Mouse (Mus musculus) spleen, postnatal 36 days (tissue): ENCODE measurements around the gene Rarres1.
A peak's percentile ranks its signal among the peaks of the same experiment; 100 is the strongest.

Experiments
- DNase-seq, 2 experiments: peaks; one replicate each; pipeline ENCODE4 v3.0.0; 2022; ENCODE audit warnings: low spot score in 2 of 2, mixed read lengths in 1 of 2

The Rarres1 gene

DNA sequence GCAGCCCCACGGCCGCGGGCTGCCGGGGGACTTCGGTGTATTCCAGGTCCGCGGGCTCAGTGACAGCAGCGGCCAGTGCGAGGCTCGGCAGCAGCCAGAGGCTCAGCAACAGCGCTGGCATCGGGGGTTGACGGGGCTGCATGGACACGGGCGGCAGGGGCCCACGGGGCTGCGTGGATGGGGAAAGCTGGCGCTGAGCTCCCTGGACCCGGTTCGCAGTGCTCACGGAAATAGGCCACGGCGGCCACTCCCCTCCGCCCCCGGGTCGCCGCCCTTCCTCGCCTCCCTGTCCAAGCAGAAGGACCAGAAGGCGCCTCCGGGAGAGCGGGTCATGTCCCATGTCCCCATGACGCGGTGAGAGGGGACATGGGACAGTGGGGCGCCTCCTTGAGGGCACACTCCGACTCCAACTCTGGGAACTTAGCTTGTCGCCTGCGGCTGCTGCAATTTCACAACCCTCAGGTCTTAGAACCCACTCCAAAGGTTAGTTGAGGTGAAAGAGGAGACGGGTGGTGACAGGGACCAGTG, at the start of gene Rarres1:
Rarres1 (minus strand) TSS at position 250 of the 528 bp plus-strand sequence.
- peak in 1 of 2 experiments; percentile 3 for DNase-seq

DNA sequence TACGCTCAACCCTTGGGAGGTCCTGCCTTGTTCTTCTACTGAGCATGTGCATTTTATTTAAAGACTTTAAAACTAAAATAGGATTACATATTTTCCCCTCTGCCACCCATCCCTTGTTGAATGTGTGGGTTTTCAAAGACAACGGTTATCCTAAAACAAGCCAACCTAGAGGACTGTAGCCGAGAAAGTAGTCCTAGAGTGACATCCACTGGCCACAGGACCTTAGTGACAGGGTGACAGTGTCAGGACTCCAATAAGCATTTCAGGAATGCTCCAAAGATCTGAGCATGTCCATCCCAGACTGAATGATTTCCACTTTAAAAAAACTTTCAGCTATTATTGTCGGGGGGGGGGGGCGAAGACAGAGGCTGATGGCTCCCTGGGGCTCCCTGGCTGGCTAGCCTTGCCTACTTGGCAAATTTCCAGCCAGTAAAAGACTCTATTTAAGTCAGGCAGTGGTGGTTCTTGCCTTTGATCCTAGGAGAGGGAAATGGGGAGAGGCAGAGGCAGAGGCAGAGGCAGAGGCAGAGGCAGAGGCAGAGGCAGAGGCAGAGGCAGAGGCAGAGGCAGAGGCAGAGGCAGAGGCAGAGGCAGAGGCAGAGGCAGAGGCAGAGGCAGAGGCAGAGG, 49.5 kb upstream of the Rarres1 start:
- DNase-seq: peak in 1 of 2 experiments; percentile 37

- DNase-seq: no peak
Observed at GRCm38 (mm10) chr3:67557718-67558354, 42.5 kb upstream of the Rarres1 start.

DNA sequence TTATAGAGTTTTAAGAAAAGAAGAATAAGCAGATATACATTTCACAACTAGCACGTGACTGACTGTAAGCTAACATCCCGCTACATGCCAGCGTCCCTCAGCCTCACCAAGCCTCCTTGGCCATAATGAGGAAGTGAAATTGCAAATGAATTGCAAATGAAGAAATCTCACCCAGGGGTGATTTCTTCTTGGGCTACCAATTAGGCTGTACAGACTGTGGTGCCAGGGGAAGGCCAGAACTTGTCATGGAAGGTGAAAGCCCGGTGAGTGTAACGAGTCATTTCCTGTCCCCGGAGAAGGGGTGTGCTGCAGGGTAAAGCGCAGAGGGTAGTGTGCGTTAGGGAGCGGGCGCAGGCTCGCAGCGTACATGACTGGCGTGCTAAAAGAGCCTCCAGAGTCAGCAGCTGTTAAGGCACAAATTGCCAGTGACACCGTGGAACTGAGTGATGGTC, 41.9 kb upstream of the Rarres1 start:
- peak; percentile 87 to 88 for DNase-seq

DNA sequence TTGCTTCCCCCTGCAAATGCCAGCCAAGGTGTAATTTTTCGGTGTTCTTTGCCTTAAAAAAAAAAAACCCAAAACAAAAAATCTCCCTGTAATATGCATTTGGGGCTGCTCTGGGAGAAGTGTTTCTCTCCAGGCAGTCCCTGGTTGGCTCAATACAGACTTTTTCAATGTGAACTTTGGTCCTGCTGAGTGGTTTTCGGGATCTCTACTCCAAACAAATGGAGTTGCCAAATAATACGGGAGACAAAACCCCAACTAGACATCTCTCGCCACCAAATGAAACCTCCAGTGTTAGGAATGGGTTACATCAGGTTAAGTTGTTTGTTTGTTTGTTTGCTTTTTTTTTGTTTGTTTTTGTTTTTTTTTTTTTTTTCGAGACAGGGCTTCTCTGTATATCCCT, 39.9 kb upstream of the Rarres1 start:
- DNase-seq: no peak

- no peak for DNase-seq
Observed at GRCm38 (mm10) chr3:67553927-67554448, 38.7 kb upstream of the Rarres1 start.

GRCm38 (mm10) chr3:67553281-67553680, 38.0 kb upstream of the Rarres1 start:
- no peak for DNase-seq

- DNase-seq: no peak
Observed at GRCm38 (mm10) chr3:67551193-67551592, 35.9 kb upstream of the Rarres1 start.

DNA sequence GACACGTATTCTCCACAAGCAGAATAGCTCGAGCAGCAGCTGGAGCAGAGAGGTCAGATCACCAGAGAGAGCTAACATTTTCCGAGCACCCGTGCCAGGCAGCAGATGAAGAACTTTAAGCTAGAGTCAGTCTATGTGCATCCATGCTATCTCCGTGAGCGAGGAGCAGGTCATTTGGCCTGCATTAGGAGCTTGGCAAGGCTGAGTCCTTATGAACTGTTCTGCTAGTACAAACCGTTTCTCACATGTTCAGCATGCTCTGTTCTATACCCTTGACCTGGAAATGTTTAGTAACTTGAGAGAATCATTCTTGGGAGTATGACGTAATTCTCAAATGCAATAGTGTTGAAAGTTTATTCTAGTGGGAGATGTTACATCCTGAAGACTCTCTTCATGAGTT, 28.3 kb upstream of the Rarres1 start:
- no peak for DNase-seq

DNA sequence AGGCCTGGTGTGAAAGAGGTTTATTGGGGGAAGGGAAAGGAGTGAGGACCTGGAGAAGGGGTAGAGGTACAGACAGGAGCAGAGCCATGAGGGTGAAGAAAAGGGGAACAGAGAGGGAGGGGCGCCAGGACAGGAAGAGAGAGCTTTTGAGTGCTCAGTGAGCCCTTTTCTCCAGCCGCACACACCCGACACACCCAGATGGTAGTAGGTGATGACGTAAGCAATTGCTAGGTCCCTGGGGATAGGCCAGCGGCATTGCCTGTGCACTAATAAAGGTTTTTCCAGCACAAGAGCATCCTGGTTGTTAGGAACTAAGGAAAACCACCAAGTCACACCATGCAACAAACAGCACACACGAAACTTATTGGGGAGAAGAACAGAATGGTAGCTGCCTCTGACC, 9.4 kb upstream of the Rarres1 start:
- DNase-seq: peak; percentile 76 to 77

- DNase-seq: no peak
Observed at GRCm38 (mm10) chr3:67522709-67523108, 7.4 kb upstream of the Rarres1 start.

- no peak for DNase-seq
Observed at GRCm38 (mm10) chr3:67520568-67521143, 5.3 kb upstream of the Rarres1 start.

DNA sequence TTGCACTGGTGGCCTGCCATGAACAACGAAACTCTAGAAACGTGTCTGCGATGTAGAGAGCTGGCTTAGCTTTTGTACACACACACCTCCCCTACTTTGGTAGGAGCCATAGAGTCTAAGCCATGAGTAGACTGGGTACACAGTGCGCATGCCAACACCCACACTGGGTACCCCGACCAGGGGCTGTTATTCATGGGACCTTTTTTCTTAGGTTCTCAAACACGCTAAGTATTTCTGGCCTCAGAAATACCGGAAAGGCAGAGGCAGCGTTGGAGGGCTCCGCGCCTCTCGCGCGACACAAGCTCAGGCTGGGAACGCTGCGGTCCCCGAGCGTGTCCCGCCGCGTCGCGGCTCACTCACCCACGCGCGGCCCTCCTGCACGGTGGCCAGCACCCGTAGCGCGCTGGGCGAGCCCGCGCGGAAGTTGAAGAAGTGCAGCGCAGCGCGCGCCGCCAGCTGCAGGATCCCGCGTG, 486 bp downstream of the Rarres1 start:
- peak; percentile 11 to 16 for DNase-seq

GRCm38 (mm10) chr3:67512807-67513206, 2.5 kb downstream of the Rarres1 start:
- DNase-seq: peak; percentile 59 to 75

- no peak for DNase-seq
Observed at GRCm38 (mm10) chr3:67508216-67508892, 7.0 kb downstream of the Rarres1 start.

- no peak for DNase-seq
Observed at GRCm38 (mm10) chr3:67505286-67505685, 10.0 kb downstream of the Rarres1 start.

GRCm38 (mm10) chr3:67503878-67504277, 11.4 kb downstream of the Rarres1 start:
- no peak for DNase-seq

- no peak for DNase-seq
Observed at GRCm38 (mm10) chr3:67499406-67499791, 15.9 kb downstream of the Rarres1 start.

DNA sequence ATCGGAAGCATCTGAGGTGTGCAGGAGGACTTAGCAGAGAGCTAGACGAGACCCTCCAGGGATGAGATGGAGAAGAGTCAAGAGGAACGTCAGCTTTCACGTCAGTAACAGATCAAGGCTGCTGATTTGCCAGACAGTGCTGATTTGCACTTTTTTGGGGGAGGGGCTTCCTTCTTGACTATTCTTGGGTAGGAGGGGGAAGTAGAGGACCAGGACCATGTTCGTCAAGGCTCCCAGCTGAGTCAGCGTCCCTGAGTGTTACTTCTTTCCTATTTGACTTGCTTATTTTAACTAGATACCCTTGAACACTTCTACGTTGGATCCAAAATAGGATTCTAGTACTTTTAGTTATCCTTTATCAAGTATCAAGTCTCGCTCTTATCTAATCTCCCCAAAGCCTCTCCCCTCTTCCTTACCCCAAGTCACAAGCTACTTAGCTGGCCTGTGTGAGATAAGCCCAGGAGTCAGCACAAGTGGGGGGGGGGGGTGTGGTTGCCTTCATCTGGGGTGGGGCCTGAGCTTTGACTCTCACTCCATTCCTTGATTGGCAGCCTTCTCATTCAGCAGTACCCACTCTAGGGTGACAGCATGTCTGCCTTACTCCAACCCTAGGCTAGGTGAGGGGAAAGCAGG, 16.4 kb downstream of the Rarres1 start:
- DNase-seq: no peak

GRCm38 (mm10) chr3:67497998-67498397, 17.3 kb downstream of the Rarres1 start:
- DNase-seq: peak; percentile 38 to 42

- DNase-seq: peak; percentile 12 to 14
Observed at GRCm38 (mm10) chr3:67496310-67496709, 19.0 kb downstream of the Rarres1 start.
